Mouse (Mus musculus) regulatory T cell (primary cell): Measurements from ENCODE around the gene Gm49425.

Source experiments
- in situ Hi-C: fragments of 300-600 bp; cut with MboI, MseI; formaldehyde crosslinking; loops from one replicate; pipeline ENCODE4 v1.15.1; 2025; ENCODE audit warnings: high pct_unique_total_duplicates

Gene Gm49425

DNA sequence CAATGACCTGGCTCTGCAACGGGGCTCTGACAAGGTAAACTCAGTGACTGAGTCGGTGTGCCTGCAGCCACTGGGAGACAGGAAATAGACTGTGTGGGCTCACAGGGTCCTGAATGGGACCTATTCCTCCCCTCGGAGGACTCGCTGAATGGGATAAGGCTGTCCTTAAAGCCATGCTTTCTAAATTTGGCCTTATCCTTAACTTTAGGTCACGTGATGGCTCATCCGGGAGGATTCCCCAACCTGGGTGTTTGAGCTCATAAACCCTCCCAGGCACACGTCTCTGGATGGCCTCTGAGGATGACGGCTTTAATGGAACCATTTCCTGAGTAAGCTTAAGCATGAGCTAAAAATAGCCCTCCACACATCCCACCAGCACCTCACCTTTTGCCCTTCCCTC lies 24.3 kb downstream of the Gm49425 start:
- in situ Hi-C loops: loop anchor here (5.0 kb wide), 1 partner anchor 35 kb away; no protein-coding TSS in a partner anchor

- in situ Hi-C loops: loop anchor here (5.0 kb wide), 1 partner anchor 34 kb away; no protein-coding TSS in a partner anchor
Observed at GRCm38 (mm10) chr15:101491431-101491830, 25.6 kb downstream of the Gm49425 start, which contains the start of gene Krt83. Krt83 (minus strand) TSS chr15:101491512.

DNA sequence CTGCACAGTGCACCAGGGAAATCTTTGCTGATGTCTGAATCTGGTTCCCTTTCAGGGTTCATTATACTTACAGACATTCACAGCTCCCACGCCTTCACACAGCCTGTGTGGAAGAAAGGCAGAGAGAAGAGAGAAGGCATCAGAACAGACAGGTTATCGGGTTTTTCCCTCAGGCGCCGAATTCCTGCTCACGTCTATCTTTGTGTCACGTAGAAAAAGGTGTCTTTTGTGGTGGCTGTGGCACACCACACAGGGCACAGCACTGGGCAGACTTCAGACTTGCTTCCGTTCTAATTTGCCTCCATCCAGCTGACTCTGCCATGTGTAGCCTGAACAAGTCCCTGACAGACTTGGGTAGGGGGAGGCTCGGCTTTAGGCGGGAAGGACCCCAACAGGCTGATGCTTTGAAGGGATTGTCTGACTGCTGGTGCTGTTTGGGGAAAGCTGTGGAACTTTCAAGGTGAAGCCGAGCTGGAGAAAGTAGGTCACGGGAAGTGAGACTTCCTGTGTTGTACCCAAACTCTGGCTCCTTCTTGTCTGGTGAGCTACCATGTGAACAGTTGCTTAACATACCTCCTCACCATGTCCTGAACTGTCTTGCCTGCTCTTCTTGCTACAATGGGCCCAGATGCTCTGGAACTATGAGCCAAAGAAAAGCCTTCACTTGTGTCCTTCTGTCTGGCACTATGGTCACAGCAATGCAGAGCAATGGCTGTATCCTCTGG lies 31.0 kb downstream of the Gm49425 start:
- in situ Hi-C loops: no loop called here

- in situ Hi-C loops: no loop called here
Observed at GRCm38 (mm10) chr15:101484939-101485338, 32.1 kb downstream of the Gm49425 start.

DNA sequence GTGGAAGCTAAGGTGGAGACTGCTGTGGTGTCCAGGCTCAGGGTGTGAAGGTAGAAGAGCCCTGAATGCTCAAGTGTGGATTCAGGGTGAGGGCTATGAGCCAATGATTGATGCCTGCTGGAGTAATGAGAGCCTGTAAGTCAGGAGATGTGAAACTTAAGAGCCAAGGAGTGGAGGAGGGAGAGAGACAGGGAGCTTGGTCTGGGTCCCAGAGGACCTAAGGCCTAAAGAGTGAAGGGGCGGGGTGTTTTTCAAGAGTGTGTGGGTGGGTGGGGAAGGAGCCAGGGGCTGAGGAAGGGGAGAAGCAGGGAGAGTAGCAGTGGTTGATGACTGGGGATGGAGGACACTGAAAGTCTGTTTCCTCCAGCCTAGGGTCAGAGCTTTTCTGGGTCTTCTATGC lies 33.4 kb downstream of the Gm49425 start:
- in situ Hi-C loops: no loop called here

- in situ Hi-C loops: no loop called here
Observed at GRCm38 (mm10) chr15:101482056-101482455, 35.0 kb downstream of the Gm49425 start.

- in situ Hi-C loops: no loop called here
Observed at GRCm38 (mm10) chr15:101479666-101480060, 37.4 kb downstream of the Gm49425 start.

DNA sequence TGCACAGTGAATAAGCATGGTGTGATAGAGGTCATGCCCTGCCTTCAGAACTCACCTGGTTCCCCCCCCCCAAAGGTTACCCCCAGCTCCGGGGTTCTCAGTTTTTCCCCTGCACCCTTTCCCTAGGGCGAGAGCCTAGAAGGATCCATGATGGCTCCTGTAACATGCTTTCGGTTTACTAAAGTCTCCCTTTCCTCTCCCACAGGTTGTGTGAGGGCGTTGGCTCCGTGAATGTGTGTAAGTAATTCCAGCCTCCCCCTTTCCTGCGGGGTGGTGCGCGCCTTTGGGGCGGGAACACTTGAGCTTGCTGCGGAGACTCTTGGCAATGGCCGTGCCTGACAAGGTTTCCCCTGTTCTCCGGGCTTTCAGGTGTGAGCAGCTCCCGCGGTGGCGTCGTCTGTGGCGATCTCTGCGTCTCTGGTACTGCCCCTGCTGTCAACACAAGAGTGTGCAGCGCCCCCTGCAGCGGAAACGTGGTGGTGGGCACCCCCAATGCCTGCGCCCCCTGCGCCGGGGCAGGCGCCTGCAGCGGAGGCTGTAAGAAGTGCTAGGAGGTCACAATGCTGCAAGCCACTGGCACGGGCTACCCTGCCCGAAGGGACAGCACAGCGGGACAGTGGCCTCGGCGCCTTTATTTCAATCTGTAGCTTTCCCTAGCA lies 37.9 kb downstream of the Gm49425 start:
- in situ Hi-C loops: no loop called here

DNA sequence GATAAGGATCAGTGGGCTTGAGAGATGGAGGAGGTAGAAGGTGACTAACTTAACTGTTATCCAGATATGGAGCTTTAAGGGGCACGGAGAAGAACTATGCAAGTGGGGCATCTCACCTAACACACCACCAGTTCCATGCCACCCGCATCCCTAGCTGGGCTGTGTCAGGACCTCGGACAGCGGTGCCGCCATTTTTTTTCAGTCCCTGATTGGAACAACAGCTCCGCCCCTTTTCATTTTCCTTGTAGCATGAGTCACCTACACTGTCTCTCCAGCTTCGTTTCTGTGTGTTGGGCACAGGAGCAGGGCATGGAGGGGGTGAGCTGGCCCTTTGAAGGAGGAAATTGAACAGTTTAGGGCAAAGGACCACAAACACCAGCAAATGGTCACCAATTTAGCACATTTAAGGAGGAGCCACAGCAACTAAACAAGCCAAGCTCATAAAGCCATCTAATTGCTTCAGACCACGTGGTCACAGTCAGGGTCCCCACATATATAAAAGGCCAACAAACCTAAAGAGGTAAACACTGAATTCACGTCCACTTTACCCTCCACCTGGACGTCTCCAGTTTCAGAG lies 44.0 kb downstream of the Gm49425 start, which contains the start of gene Krt86:
Gene Krt86 (plus strand): TSS at position 527 of the 577 bp plus-strand sequence.
- in situ Hi-C loops: no loop called here

DNA sequence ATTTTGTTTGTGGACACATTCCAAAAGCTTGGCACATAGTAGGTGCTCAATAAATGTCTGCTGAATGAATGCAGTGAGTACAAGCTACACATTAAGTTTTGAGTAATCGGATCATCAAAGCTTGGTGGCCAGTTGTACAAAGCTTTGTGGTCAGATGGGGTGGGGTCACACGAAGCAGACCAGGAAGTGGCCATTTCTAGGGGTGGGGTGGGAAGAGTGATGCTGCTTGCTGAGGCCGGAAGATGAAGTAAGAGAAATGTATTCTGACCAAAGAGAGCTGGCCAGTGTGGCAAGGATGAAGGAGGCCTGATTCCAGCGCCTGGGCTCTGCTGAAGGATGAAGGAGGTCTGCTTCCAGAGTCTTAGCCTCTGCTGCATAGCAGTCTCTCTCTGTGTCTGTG lies 48.0 kb downstream of the Gm49425 start:
- in situ Hi-C loops: no loop called here
